Mouse (Mus musculus) kidney, postnatal 0 days (tissue): ENCODE measurements around the gene Kif24. TPM values are rescaled to one million over a fixed set of nuclear protein-coding genes. Genes with fewer than 3 reads are reported as not detected.
A peak's percentile ranks its signal among the peaks of the same experiment; 100 is the strongest.
"Not testable (repeated sequence)": the region's sequence is repeated elsewhere in the genome, so short reads cannot be mapped to it uniquely, and the experiment has no call there.

ENCODE experiments used
- ATAC-seq: fragments of 200-750 bp; cut with Nextera tagmentation; replicated peaks from 2 replicates; pipeline ENCODE4 v1.8.0; 2017; ENCODE audit warnings: low read depth, moderate number of reproducible peaks, moderate TSS enrichment, moderate library complexity; ENCODE audit not compliant: low FRiP score
- DNase-seq: peaks from one replicate; pipeline ENCODE4 v3.0.0-alpha.2; 2016; ENCODE audit warnings: low spot score
- H3K27ac ChIP-seq: fragments of 300-500 bp; sonication (generic); 2 replicates; pipeline ENCODE4 v1.5.1; 2014; ENCODE audit warnings: mild to moderate bottlenecking
- H3K27me3 ChIP-seq: fragments of 300-500 bp; sonication (generic); 2 replicates; pipeline ENCODE4 v1.6.1; 2014; ENCODE audit warnings: low read length, mixed read lengths; ENCODE audit not compliant: insufficient read depth
- H3K36me3 ChIP-seq: fragments of 300-500 bp; sonication (generic); 2 replicates; pipeline ENCODE4 v1.6.1; 2014; ENCODE audit warnings: low read length, mixed read lengths; ENCODE audit not compliant: insufficient read depth
- H3K4me1 ChIP-seq: fragments of 300-500 bp; sonication (generic); replicated peaks from 2 replicates; pipeline ENCODE4 v1.6.1; 2014; ENCODE audit warnings: antibody characterized with exemption, low read length, mixed read lengths; ENCODE audit not compliant: insufficient read depth
- H3K4me2 ChIP-seq: fragments of 300-500 bp; sonication (generic); 2 replicates; pipeline ENCODE4 v1.6.1; 2014; ENCODE audit warnings: mild to moderate bottlenecking, low read length, moderate library complexity, mixed read lengths
- H3K4me3 ChIP-seq: fragments of 300-500 bp; sonication (generic); replicated peaks from 2 replicates; pipeline ENCODE4 v1.5.1; 2014; ENCODE audit warnings: low read depth, low read length
- H3K9ac ChIP-seq: fragments of 300-500 bp; sonication (generic); 2 replicates; pipeline ENCODE4 v1.6.1; 2014; ENCODE audit warnings: low read depth, low read length
- H3K9me3 ChIP-seq: fragments of 300-500 bp; sonication (generic); replicated peaks from 2 replicates; pipeline ENCODE4 v1.6.1; 2016; ENCODE audit warnings: low read length, inconsistent platforms, mixed read lengths
- CTCF ChIP-seq: IDR thresholded peaks from 2 replicates; pipeline ENCODE4 v1.5.1; 2016; ENCODE audit warnings: antibody characterized with exemption, low read depth, mild to moderate bottlenecking, moderate library complexity
- WGBS: fragments of 180-500 bp; shearing (Covaris S2); extraction: QIAGEN DNeasy Blood & Tissue Kit; methylation state at CpG from one replicate; pipeline ENCODE4 v1.1.7; 2014; 5-methylcytosine and 5-hydroxymethylcytosine counted together
- polyA plus RNA-seq: library from polyadenylated mRNA; unstranded; fragments of >200 nt; fragmentation: Nextera tagmentation; extraction: Ambion mirVana; gene quantifications from 2 replicates; pipeline ENCODE4 v1.2.1, GENCODE M21; 2015

Gene Kif24
- polyA plus RNA-seq, 1 experiment from 2014 or later = 2.0 TPM

- DNase-seq (no peak), ATAC-seq (no peak)
- no peak overlapping the region for H3K27ac ChIP-seq
- TF ChIP-seq CTCF = no peak
- H3K9me3 ChIP-seq = no peaks in the 10 kb centered on the region
- no peak overlapping the region for H3K9ac ChIP-seq
- no peak overlapping the region for H3K4me2 ChIP-seq
- 69% methylated on average over 10 of the region's 10 CpGs for WGBS
- H3K4me3 ChIP-seq = no peak overlapping the region
- no peaks in the 10 kb centered on the region for H3K4me1 ChIP-seq
- H3K36me3 ChIP-seq = no peaks in the 10 kb centered on the region
- no peaks in the 10 kb centered on the region for H3K27me3 ChIP-seq
Observed at GRCm38 (mm10) chr4:41469199-41469598, 4.5 kb upstream of the Kif24 start.

- DNase-seq = peak; percentile 83
- H3K9me3 ChIP-seq = no peaks in the 10 kb centered on the region
- 56% methylated on average over 17 of the region's 17 CpGs for WGBS
Observed at GRCm38 (mm10) chr4:41468396-41469080, 3.9 kb upstream of the Kif24 start.

GRCm38 (mm10) chr4:41465287-41465665 is 589 bp upstream of the Kif24 start:
- peak overlapping the region; percentile 70 for H3K9ac ChIP-seq
- H3K9me3 ChIP-seq = no peaks in the 10 kb centered on the region
- no peaks in the 10 kb centered on the region for H3K36me3 ChIP-seq
- WGBS = 3% methylated on average over 17 of the region's 17 CpGs
- DNase-seq (no peak), ATAC-seq (no peak)
- no peaks in the 10 kb centered on the region for H3K27me3 ChIP-seq
- peak overlapping the region; percentile 60 for H3K4me3 ChIP-seq
- TF ChIP-seq CTCF = no peak
- H3K4me2 ChIP-seq = peak overlapping the region; percentile 66
- peak overlapping the region; percentile 26; the same call in 1 of the 2 replicates for H3K27ac ChIP-seq
- H3K4me1 ChIP-seq = 0 out of 2 replicates have a peak, but pooled peaks cover 2% of the 10 kb centered on the region

More at GRCm38 (mm10) chr4:41468396-41469080, 3.9 kb upstream of the Kif24 start:
- H3K4me1 ChIP-seq = 0 out of 2 replicates have a peak, but pooled peaks cover 2% of the 10 kb centered on the region
- no peak overlapping the region for H3K4me3 ChIP-seq
- no peaks in the 10 kb centered on the region for H3K36me3 ChIP-seq
- ATAC-seq = no peak
- H3K9ac ChIP-seq = no peak overlapping the region
- no peaks in the 10 kb centered on the region for H3K27me3 ChIP-seq
- peak; percentile 89 for TF ChIP-seq CTCF
- H3K4me2 ChIP-seq = no peak overlapping the region
- H3K27ac ChIP-seq = no peak overlapping the region

DNA sequence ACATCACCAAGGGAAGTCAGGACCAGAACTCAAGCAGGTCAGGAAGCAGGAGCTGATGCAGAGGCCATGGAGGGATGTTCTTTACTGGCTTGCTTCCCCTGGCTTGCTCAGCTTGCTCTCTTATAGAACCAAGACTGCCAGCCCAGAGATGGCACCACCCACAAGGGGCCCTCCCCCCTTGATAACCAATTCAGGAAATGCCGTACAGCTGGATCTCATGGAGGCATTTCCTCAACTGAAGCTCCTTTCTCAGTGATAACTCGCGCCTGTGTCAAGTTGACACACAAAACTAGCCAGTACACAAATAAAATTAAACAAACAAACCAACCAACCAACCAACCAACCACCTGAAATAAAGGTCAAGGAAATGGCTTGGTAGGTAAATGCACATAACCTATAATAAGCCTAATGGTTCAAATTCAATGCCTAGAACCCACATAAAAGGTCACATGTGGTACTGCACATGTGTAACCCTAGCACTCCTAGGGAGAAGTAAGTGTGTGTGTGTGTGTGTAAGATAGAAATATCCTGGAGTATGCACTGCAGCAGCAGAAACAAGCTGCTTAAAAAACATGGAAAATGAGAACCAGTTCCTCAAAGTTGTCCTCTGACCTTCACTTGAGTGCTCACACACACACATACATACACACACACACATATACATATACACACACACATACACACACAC is 1.5 kb downstream of the Kif24 start:
- not testable (repeated sequence) for ATAC-seq

DNA sequence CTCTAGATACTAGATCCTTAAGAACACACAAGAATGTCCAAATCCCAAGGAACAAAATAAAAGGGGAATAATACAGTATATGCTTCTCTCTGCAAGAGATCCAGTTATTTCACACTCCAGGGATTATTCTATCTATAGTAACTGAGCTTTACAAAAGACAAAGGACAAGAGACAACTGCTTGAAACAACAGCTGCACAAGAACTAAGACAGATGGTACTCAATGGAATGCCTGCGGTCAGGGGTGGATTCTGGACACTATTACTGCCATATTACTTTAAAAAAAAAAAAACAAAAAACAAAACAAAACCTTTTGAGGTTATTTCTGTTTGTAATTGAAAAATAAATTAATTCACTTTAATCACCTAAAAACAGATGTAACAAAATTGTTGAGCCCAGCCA is 4.0 kb downstream of the Kif24 start:
- H3K9ac ChIP-seq = no peak overlapping the region
- no peak overlapping the region for H3K27ac ChIP-seq
- no peak for ATAC-seq
- H3K4me1 ChIP-seq = 0 out of 2 replicates have a peak, but pooled peaks cover 2% of the 10 kb centered on the region
- H3K36me3 ChIP-seq = no peaks in the 10 kb centered on the region
- H3K4me3 ChIP-seq = no peak overlapping the region
- no peak overlapping the region for H3K4me2 ChIP-seq
- no peak for DNase-seq
- 96% methylated on average over 1 of the region's 1 CpGs for WGBS
- no peak for TF ChIP-seq CTCF
- no peaks in the 10 kb centered on the region for H3K27me3 ChIP-seq
- no peaks in the 10 kb centered on the region for H3K9me3 ChIP-seq

More for the DNA sequence above, 1.5 kb downstream of the Kif24 start:
- not testable (repeated sequence) for H3K27me3 ChIP-seq, DNase-seq, H3K9me3 ChIP-seq, H3K9ac ChIP-seq, H3K27ac ChIP-seq, H3K36me3 ChIP-seq, H3K4me3 ChIP-seq, H3K4me1 ChIP-seq
- peak overlapping the region; percentile 62; the same call in 1 of the 2 replicates for H3K4me2 ChIP-seq
- WGBS = 77% methylated on average over 3 of the region's 3 CpGs

DNA sequence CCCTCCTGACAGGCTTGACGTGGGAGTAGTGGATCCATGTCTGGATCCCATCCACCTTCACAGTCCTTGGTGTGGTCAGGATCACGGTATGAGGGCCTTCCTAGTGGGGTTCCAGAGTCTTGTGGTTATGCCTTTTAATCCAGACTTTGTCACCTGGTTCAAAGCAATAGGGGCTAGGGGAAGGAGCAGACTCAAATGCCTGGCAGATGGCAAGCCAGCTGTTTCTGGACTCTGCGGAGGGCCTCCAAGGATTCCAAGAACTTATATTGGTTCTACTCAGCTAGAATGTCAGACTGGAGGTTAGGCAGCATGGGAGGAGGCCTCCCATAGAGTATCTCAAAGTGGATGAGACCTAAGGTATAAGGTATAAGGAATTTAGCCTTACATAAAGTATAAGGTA is 17.1 kb downstream of the Kif24 start:
- no peak overlapping the region for H3K27ac ChIP-seq
- H3K4me2 ChIP-seq = no peak overlapping the region
- H3K9me3 ChIP-seq = no peaks in the 10 kb centered on the region
- no peak for TF ChIP-seq CTCF
- no peaks in the 10 kb centered on the region for H3K4me1 ChIP-seq
- no peaks in the 10 kb centered on the region for H3K36me3 ChIP-seq
- 95% methylated on average over 3 of the region's 3 CpGs for WGBS
- H3K4me3 ChIP-seq = no peak overlapping the region
- DNase-seq (no peak), ATAC-seq (no peak)
- no peaks in the 10 kb centered on the region for H3K27me3 ChIP-seq
- no peak overlapping the region for H3K9ac ChIP-seq
